In the genomic region with DNA sequence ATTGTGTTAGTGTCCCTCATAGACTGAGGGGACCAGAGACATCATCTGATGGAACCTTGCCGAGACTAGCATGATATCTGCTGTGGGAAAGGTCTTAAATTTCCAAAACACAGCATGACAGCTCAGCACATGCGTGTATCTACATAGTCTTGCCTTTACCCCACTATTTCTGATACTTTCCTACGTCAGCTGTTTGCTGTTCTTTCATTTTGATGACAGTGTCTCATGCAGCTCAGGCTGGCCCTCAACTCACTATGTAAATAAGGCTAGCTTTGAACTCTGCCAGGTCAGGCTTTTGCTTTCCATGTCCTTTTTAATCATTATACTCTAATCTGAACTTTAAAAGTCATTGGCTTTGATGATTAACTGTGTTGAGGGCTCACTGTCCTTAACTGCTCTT, we compare ENCODE assay signal across 18 mouse cellular contexts. TPM values are rescaled to one million over a fixed set of nuclear protein-coding genes. Genes with fewer than 3 reads are reported as not detected.
"Had no signal": no experiment of that assay in that cellular context is flagged by ENCODE, and none has a peak within 500 bp of the region (broad histone marks: within the 10 kb centered on the region; RNA-seq: fewer than 3 reads in every experiment).

No protein-coding gene starts in this region.

- H3K9ac ChIP-seq: limb, embryonic 12.5 days; lung, embryonic 15.5 days; midbrain, embryonic 13.5 days; stomach, embryonic 15.5 days had no signal

- H3K27me3 ChIP-seq: limb, embryonic 12.5 days; lung, embryonic 15.5 days; midbrain, embryonic 13.5 days; stomach, embryonic 15.5 days had no signal

- DNase-seq: layer of hippocampus, adult 9-11 months; layer of hippocampus, postnatal 36 days; lung, postnatal 14 days; right cerebral cortex, postnatal 14 days; thymus, adult 2 months; thymus, postnatal 36 days had no signal

- H3K4me3 ChIP-seq: limb, embryonic 12.5 days; lung, embryonic 15.5 days; megakaryocyte, embryonic 14.5 days; midbrain, embryonic 13.5 days; stomach, embryonic 15.5 days had no signal

- H3K4me2 ChIP-seq: limb, embryonic 12.5 days; liver, embryonic 11.5 days; lung, embryonic 15.5 days; midbrain, embryonic 13.5 days; stomach, embryonic 15.5 days had no signal

- H3K4me1 ChIP-seq: megakaryocyte, embryonic 14.5 days; stomach, embryonic 15.5 days had no signal

- H3K27ac ChIP-seq: kidney, postnatal 0 days; limb, embryonic 12.5 days; lung, embryonic 15.5 days; macrophage; midbrain, embryonic 13.5 days; stomach, embryonic 15.5 days had no signal

- ATAC-seq: intestine, embryonic 16.5 days; midbrain, embryonic 13.5 days had no signal

- H3K9me3 ChIP-seq: limb, embryonic 12.5 days; lung, embryonic 15.5 days; megakaryocyte, embryonic 14.5 days; midbrain, embryonic 13.5 days; stomach, embryonic 15.5 days had no signal

- H3K36me3 ChIP-seq: limb, embryonic 12.5 days; lung, embryonic 15.5 days; midbrain, embryonic 13.5 days; stomach, embryonic 15.5 days had no signal

RNA-seq across cellular contexts. Expression of a gene that starts 16.6 kb away (rescaled TPM):
- polyA plus RNA-seq: intestine, embryonic 16.5 days; limb, embryonic 12.5 days; liver, embryonic 11.5 days; lung, embryonic 15.5 days; midbrain, embryonic 13.5 days; midbrain, postnatal 0 days; neural tube, embryonic 14.5 days; testis, adult 2 months had no signal
